In genomic region chr17:34899053-34899889, GRCm38 (mm10) we compare ENCODE assay signal across 1 mouse cellular context.
TF ChIP-seq lines count a peak whose summit lies in the region.

No protein-coding gene starts in this region.

TF ChIP-seq in CH12.LX, 34 proteins besides CTCF, POLR2A, EP300 and RAD21 (continued from another document):
- TF ChIP-seq HCFC1 (IDR thresholded peaks at IDR 0.05; ENCODE audit: low read depth, low read length) (no peak; the same call in 1 of the 2 replicates), UBTF (IDR thresholded peaks at IDR 0.05; ENCODE audit: low read depth, low read length) (peak; percentile 78; the same call in 1 of the 2 replicates), CHD2 (IDR thresholded peaks at IDR 0.05; ENCODE audit: low read length) (peak; percentile 15; the same call in 1 of the 2 replicates)
